Mouse (Mus musculus) thymus, postnatal 25 days (tissue): ENCODE data around the gene Gm17364.
"Not testable (repeated sequence)": the region's sequence is repeated elsewhere in the genome, so short reads cannot be mapped to it uniquely, and the experiment has no call there.

ENCODE experiments used
- DNase-seq: peaks from one replicate; pipeline ENCODE4 v3.0.0; 2022

Gm17364 gene

GRCm38 (mm10) chr13:41251232-41251631 lies 22.5 kb downstream of the Gm17364 start:
- DNase-seq, result not testable (repeated sequence)

DNA sequence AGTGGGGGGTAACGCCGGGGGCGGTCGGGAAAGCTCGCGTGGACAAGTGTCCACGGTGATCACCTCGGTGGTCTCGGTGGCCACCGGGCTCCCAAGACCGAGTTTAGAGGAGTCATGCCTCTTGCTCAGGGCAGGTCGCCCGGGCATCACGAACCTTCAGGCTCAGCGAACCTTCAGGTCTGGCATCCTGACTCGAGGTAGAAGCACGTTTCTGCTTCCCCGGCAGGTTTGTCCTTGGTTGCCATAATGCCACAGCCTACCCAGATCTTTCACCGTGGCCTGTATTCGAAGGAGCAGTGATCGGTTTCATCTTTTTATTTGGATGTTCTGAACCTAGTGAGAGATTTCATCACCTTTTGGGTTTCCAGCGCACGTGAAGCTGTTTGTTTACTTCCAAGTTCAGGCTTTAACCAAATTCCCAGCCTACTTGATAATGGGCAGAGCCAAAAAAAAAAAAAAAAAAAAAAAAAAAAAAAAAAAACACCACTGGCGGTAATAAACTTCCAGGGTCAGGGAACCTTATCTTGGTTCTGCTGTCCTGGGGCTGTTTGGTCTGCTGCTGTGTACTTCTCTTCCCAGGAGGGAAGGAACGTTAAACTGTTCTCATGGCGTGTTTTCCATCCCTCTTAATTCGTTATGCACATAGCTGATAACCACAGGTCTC lies 23.3 kb downstream of the Gm17364 start:
- DNase-seq, result no peak

GRCm38 (mm10) chr13:41249538-41250317 lies 24.0 kb downstream of the Gm17364 start, which contains the start of gene Smim13:
Smim13 (plus strand) TSS chr13:41249844.
- DNase-seq, result peak; percentile 94

DNA sequence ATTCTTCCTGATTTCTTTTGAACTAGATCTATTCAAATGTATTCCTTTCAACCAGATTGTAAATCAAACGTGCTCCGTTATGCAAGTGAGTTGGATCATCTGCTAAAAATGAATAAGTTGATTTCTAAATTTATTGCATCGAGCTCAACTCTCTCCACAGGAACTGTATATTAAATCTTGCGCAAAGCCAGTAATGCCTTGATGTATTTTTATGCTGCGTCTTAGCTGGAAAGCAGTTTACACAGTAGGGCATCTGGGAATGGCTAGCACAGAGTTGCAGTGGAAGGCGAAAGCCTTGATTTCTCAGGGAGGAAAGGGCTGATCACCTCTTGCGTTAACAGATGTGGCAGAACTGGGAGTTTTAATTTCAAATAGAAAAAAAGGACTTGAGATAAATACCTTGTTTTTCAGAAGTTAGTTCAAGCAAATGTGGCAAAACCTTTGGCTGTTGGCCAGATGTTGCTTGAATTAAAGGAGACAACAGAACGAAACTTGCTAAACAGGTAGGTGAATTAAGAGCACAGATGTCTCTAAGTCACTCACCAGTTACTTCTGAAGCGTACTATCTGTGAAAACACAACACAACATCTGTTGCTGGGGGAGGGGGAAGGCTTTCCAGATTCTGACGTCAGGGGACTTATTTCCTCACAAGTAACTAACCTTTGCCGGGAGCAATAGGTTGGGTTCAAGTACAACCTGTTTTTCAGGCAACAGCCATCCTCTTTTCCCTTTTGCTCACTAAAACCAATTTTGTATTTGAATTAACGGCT lies 24.8 kb downstream of the Gm17364 start:
- no peak for DNase-seq

DNA sequence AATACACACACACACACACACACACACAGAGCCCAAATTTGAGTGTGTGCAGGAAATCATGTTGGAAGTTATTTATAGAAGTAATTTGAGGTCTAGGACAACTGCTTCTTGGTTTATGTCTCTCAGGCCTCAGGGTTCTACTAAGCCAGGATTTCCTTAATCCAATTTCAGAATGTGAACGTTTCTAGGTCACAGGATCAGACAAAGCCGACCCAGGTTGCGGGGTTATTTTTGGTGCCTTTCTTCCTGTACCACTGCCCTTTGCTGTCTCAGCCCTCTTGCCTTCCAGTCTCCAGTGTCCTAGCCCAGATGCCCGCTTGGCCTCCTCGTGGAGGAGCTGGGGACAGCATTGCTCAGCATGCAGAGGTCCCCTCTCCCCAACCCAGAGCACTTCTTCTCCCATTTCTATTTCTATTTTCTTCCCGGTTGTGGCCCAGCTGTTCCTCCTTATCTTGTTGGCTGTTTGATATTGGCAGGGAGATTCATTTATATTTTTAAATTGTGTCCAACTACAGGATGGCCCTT lies 29.4 kb downstream of the Gm17364 start:
- DNase-seq, result no peak

- no peak for DNase-seq
Measured at GRCm38 (mm10) chr13:41241557-41241956, 32.2 kb downstream of the Gm17364 start.

DNA sequence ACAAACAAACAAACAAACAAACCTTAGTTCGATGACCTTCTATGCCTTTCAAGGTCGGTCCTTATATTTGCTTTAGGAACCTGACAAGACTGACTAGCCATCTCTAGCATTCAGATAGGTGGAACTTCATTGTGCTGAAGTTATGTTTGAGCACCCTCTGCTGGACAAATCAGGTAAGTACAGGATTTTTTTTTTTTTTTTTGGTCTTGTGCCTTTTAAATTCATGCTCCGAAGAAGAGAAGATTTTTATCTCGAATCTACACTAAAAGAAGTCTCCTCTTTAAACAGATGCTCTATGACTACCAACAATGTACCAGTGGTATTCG lies 35.0 kb downstream of the Gm17364 start:
- no peak for DNase-seq

DNA sequence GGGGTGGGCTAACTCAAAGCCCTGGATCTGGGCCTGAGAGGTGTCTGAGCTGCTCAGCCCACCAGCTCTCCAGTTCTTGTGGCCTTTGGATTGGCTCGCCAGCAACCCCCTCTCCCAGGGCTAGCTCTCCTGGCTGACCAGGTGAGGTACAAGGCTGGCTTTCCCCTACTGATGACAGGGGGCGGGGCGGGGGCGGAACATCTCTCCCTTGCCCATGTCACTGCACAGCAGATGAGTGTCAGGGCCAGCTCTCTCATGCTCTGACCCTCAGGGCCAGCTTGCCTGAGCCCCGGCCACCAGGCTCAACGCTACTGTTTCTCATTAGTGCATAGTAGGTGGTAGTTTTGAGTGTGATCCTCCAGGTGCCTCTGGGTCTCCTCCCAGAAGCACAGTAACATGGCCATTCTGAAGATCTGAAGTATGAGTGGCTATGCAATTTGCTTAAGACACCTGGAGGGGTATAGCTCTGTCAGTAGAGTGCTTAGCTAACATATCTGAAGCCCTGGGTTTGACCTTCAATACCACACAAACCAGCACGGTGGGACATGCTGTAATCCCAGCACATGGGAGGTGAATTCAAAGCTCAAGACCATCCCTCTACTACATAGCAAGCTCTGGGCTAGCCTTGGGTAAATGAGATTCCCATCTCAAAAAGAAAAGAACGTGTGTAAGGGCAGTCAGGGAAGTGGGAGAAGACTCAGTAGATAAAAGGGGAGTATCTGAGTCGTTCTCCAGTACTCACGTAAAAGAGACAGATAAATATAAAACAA lies 35.6 kb downstream of the Gm17364 start:
- no peak for DNase-seq

DNA sequence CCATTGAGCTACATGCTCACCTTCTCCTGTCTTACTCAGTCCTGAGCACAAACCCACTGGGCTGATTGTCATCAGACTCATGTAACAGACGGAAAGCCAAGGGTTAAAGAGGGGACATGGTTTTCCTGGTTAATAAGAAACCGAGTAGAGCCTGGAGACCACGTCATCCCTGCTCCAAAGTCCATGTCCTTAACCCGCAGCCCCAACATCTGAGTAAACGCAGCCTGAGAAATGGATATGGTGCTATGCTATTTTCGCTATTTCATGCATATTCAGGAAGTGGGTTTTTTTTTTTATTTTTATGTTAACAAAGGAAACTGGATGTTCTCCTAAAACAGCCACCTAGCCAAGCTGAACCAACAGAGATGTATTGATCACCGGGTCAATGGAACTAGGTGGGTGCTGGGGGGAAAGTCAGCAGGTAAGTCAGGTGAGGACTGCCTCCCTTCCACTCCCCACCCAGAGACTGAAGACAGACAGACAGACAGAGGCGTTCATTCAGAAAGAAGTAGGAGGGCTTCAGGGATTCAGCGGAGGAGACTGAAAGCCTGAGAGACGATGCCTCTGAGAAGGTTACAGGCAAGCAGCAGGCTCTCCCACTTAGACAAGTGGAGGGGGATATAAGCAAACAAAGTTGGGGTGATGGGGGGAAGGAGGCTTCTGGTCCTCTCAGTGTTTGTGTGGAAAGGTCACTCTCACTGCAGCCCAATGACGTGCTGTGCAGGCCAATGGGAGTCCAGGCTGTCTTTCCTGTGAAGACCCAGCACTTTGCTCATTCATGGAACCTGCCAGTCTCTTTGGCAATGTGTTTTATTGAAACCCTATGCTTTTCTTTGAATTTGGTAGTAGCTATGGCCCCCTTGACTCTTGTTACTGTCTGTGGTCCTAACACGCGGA lies 37.7 kb downstream of the Gm17364 start:
- DNase-seq, result no peak

DNA sequence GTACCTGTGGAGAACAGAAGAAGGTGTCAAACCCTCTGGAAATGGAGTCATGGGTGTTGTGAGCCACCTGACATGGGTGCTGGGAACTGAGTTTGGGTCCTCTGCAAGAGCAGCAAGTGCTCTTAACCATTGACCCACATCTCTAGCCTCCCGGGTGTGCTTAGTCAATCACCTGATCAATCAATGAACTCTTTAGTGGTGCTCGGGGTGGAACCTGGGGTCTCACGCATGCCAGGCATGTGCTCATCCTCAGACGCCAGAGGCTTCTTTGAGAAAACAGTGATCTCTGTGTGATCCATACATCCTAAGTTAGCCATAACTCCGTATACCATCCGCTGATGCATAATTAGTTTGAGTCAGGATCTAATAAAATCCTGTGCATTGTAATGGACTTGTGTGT lies 38.6 kb downstream of the Gm17364 start:
- DNase-seq, result no peak

GRCm38 (mm10) chr13:41233241-41233640 lies 40.5 kb downstream of the Gm17364 start:
- DNase-seq, result no peak

GRCm38 (mm10) chr13:41232209-41232608 lies 41.6 kb downstream of the Gm17364 start:
- no peak for DNase-seq

DNA sequence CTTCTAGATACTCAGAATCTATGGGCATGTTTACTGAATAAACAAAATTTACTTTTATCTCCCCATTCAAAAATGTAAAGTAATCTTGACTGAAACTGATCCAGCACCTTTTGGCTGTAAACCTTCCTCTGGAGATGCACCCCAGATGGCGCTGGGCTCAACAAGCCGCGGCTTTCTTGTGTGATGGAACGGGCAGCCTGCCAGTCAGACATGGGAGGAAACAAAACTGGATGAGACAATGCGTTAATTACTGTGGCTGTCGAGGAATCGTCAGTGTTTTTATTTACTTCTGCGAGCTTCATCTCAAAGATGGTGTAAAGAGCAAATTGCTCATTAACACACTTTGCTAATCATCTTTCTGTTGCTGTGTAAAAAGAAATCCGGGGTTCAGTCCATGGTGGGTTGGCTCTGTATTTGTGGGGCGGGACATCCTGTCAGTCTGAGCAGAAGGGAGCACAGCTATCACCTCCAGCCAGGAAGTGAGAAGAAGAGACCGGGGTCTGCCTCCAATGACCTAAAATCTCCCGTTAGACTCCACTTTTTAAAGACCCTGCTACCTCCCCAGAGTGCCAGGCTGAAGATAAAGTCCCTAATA lies 42.3 kb downstream of the Gm17364 start:
- DNase-seq, result no peak

- no peak for DNase-seq
Measured at GRCm38 (mm10) chr13:41230256-41230655, 43.5 kb downstream of the Gm17364 start.

DNA sequence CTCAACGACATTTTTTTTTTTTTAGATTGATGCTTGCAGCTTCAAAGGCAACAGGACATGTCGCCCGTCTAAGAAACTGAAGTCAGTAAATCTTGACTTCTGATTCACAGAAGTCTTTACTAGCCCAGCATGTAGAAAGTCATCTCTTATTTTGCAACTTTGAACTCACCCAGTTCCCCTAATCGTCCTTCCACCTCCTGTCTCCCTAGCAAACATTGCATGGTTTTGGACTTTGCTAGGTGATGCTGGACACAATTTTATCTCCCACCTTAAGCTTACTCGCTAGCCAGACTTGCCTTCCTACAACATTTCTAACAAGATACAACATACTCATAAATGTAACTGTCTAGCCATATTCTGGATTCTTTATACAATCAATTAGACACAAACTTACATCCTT lies 45.7 kb downstream of the Gm17364 start:
- no peak for DNase-seq

- DNase-seq, result no peak
Measured at GRCm38 (mm10) chr13:41226513-41226912, 47.3 kb downstream of the Gm17364 start.
